Mouse (Mus musculus): ENCODE data around the gene Snx30.

- TF ChIP-seq CTCF (IDR thresholded peaks at IDR 0.05; ENCODE audit: low read depth) (no peak), EP300 (IDR thresholded peaks at IDR 0.05; ENCODE audit: low read depth) (no peak)
These were observed 2.3 kb upstream of the Snx30 start for GRCm38 (mm10) chr4:59803358-59803757.

Data from liver, embryonic 14.5 days (tissue).